Comparison of ENCODE assay signal across 19 mouse cellular contexts in genomic region chr1:138707913-138708312, GRCm38 (mm10).
"Had no signal": no experiment of that assay in that cellular context is flagged by ENCODE, and none has a peak within 500 bp of the region (broad histone marks: within the 10 kb centered on the region; RNA-seq: fewer than 3 reads in every experiment).

No protein-coding gene starts in this region.

- H3K27ac ChIP-seq: kidney, embryonic 15.5 days; left cerebral cortex, adult 2 months; limb, embryonic 10.5 days; limb, embryonic 13.5 days; liver, embryonic 12.5 days; liver, embryonic 15.5 days; lung, embryonic 15.5 days had no signal

- H3K4me1 ChIP-seq: kidney, embryonic 15.5 days; limb, embryonic 10.5 days; limb, embryonic 13.5 days; liver, embryonic 15.5 days; lung, embryonic 15.5 days had no signal

- ATAC-seq: midbrain, embryonic 16.5 days had no signal

- DNase-seq: kidney, postnatal 10 days; kidney, postnatal 36 days; layer of hippocampus, postnatal 36 days; liver; lung, adult 18-20 months; lung, postnatal 10 days; lung, postnatal 36 days; thymus, adult 18-20 months; thymus, postnatal 36 days had no signal

- H3K4me3 ChIP-seq: kidney, embryonic 15.5 days; left cerebral cortex, adult 2 months; limb, embryonic 10.5 days; limb, embryonic 13.5 days; liver, embryonic 12.5 days; liver, embryonic 15.5 days; lung, embryonic 15.5 days; megakaryocyte, embryonic 14.5 days had no signal

- H3K36me3 ChIP-seq: kidney, embryonic 15.5 days; limb, embryonic 10.5 days; limb, embryonic 13.5 days; liver, embryonic 12.5 days; liver, embryonic 15.5 days; lung, embryonic 15.5 days had no signal

- H3K27me3 ChIP-seq: kidney, embryonic 15.5 days; limb, embryonic 13.5 days; liver, embryonic 12.5 days; liver, embryonic 15.5 days; lung, embryonic 15.5 days; megakaryocyte, embryonic 14.5 days had no signal

- H3K9ac ChIP-seq: kidney, embryonic 15.5 days; limb, embryonic 13.5 days; liver, embryonic 12.5 days; liver, embryonic 15.5 days; lung, embryonic 15.5 days had no signal

- H3K4me2 ChIP-seq: kidney, embryonic 15.5 days; limb, embryonic 13.5 days; liver, embryonic 12.5 days; liver, embryonic 15.5 days; lung, embryonic 15.5 days; midbrain, embryonic 11.5 days had no signal

- H3K9me3 ChIP-seq: kidney, embryonic 15.5 days; limb, embryonic 10.5 days; limb, embryonic 13.5 days; liver, embryonic 12.5 days; liver, embryonic 15.5 days; lung, embryonic 15.5 days; megakaryocyte, embryonic 14.5 days had no signal
